34 mouse cellular contexts compared by ENCODE assay signal in genomic region chr8:105743301-105743700, GRCm38 (mm10). TPM values are rescaled to one million over a fixed set of nuclear protein-coding genes. Genes with fewer than 3 reads are reported as not detected.
DNase-seq lines count a peak whose midpoint lies in the region; ATAC-seq and TF ChIP-seq lines count a peak whose summit lies in the region.
"Had no signal": no experiment of that assay in that cellular context is flagged by ENCODE, and none has a peak within 500 bp of the region (broad histone marks: within the 10 kb centered on the region; RNA-seq: fewer than 3 reads in every experiment).

No protein-coding gene starts in this region.

- H3K4me1 ChIP-seq in kidney, adult 2 months (ENCODE audit: control insufficient read depth, insufficient read depth, low read length), result peaks cover 11% of the 10 kb centered on the region
- no peaks in the 10 kb centered on the region for H3K4me1 ChIP-seq in midbrain, postnatal 0 days (ENCODE audit: insufficient read depth, low read length)
- H3K4me1 ChIP-seq in forebrain, embryonic 10.5 days, result no peaks in the 10 kb centered on the region
- H3K4me1 ChIP-seq: midbrain, embryonic 12.5 days; stomach, embryonic 15.5 days had no signal

- TF ChIP-seq POLR2A in kidney, adult 2 months (IDR thresholded peaks at IDR 0.05; ENCODE audit: low read depth, low read length), result no peak

- H3K9me3 ChIP-seq in midbrain, postnatal 0 days (ENCODE audit: low read length), result no peaks in the 10 kb centered on the region
- H3K9me3 ChIP-seq in forebrain, embryonic 10.5 days, result no peaks in the 10 kb centered on the region
- H3K9me3 ChIP-seq: embryonic facial prominence, embryonic 13.5 days; heart, embryonic 15.5 days; limb, embryonic 12.5 days; lung, embryonic 15.5 days; midbrain, embryonic 12.5 days; neural tube, embryonic 13.5 days; stomach, embryonic 15.5 days had no signal

- no peak for TF ChIP-seq CTCF in kidney, adult 2 months (conservative IDR thresholded peaks at IDR 0.05; ENCODE audit: insufficient read depth, insufficient read length, low read depth, low read length)
- TF ChIP-seq CTCF in midbrain, postnatal 0 days (IDR thresholded peaks at IDR 0.05), result no peak

- 66% methylated on average over 4 of the region's 4 CpGs for WGBS in kidney, adult 2 months
- 95% methylated on average over 4 of the region's 4 CpGs for whole genome bisulfite sequencing in midbrain, postnatal 0 days
- 92% methylated on average over 4 of the region's 4 CpGs for WGBS in forebrain, embryonic 10.5 days

- H3K4me3 ChIP-seq in kidney, adult 2 months (ENCODE audit: insufficient read depth, low read depth, low read length), result no peak overlapping the region
- no peak overlapping the region for H3K4me3 ChIP-seq in midbrain, postnatal 0 days (ENCODE audit: low read depth, low read length)
- no peak overlapping the region for H3K4me3 ChIP-seq in forebrain, embryonic 10.5 days
- H3K4me3 ChIP-seq: embryonic facial prominence, embryonic 13.5 days; heart, embryonic 15.5 days; limb, embryonic 12.5 days; lung, embryonic 15.5 days; midbrain, embryonic 12.5 days; neural tube, embryonic 13.5 days; stomach, embryonic 15.5 days had no signal

- peak overlapping the region; percentile 64 for H3K27ac ChIP-seq in kidney, adult 2 months (ENCODE audit: insufficient read depth, low read depth, low read length)
- no peak overlapping the region for H3K27ac ChIP-seq in midbrain, postnatal 0 days (ENCODE audit: low read depth, low read length)
- no peak overlapping the region for H3K27ac ChIP-seq in forebrain, embryonic 10.5 days
- H3K27ac ChIP-seq: embryonic facial prominence, embryonic 13.5 days; heart, embryonic 15.5 days; limb, embryonic 12.5 days; lung, embryonic 15.5 days; midbrain, embryonic 12.5 days; neural tube, embryonic 13.5 days; stomach, embryonic 15.5 days had no signal

- no peak overlapping the region for H3K9ac ChIP-seq in midbrain, postnatal 0 days (replicated peaks; ENCODE audit: low read length, poor library complexity, severe bottlenecking)
- H3K9ac ChIP-seq: embryonic facial prominence, embryonic 13.5 days; heart, embryonic 15.5 days; limb, embryonic 12.5 days; lung, embryonic 15.5 days; midbrain, embryonic 12.5 days; neural tube, embryonic 13.5 days; stomach, embryonic 15.5 days had no signal

- no peak overlapping the region for H3K4me2 ChIP-seq in midbrain, postnatal 0 days (ENCODE audit: low read depth, low read length, poor library complexity, severe bottlenecking)
- H3K4me2 ChIP-seq: embryonic facial prominence, embryonic 13.5 days; heart, embryonic 15.5 days; limb, embryonic 12.5 days; liver, embryonic 11.5 days; lung, embryonic 15.5 days; midbrain, embryonic 12.5 days; neural tube, embryonic 13.5 days; stomach, embryonic 15.5 days had no signal

- no peaks in the 10 kb centered on the region for H3K36me3 ChIP-seq in kidney, adult 2 months (ENCODE audit: control insufficient read depth, insufficient read depth, low read length)
- no peaks in the 10 kb centered on the region for H3K36me3 ChIP-seq in midbrain, postnatal 0 days (ENCODE audit: insufficient read depth, low read length)
- H3K36me3 ChIP-seq in forebrain, embryonic 10.5 days (replicated peaks), result peaks cover 12% of the 10 kb centered on the region
- H3K36me3 ChIP-seq: heart, embryonic 15.5 days; lung, embryonic 15.5 days; midbrain, embryonic 12.5 days; stomach, embryonic 15.5 days had no signal

- 0 out of 2 replicates have a peak, but pooled peaks have one; percentile 34 for ATAC-seq in megakaryocyte-erythroid progenitor cell, adult 5-6 weeks (replicated peaks; ENCODE audit: low FRiP score, low TSS enrichment, poor library complexity, severe bottlenecking)
- ATAC-seq in midbrain, postnatal 0 days (ENCODE audit: low FRiP score), result no peak
- ATAC-seq: CD4-positive, CD25-positive, alpha-beta regulatory T cell, adult 4 months; forebrain, embryonic 16.5 days; hindbrain, embryonic 16.5 days had no signal

- peak; percentile 33 for DNase-seq in kidney, adult 2 months
- no peak for DNase-seq in kidney, postnatal 4 days
- DNase-seq in 3T3-L1 (ENCODE audit: low read depth, low spot score) (peak; percentile 50), NIH3T3 (ENCODE audit: low read depth) (peak; percentile 56)
- DNase-seq in midbrain, postnatal 0 days (ENCODE audit: low spot score), result no peak
- DNase-seq in layer of hippocampus, adult 11-12 months (ENCODE audit: low spot score), result no peak
- no peak for DNase-seq in forebrain, embryonic 10.5 days (ENCODE audit: extremely low spot score, low spot score)
- DNase-seq: adrenal gland, adult 2 months; cerebellum, adult 11 months; cerebellum, postnatal 10 days; gastrocnemius, postnatal 10 days; kidney, adult 8-10 months; layer of hippocampus, adult 9-11 months; right cerebral cortex, postnatal 14 days; thymus, postnatal 25 days had no signal

- H3K27me3 ChIP-seq in kidney, adult 2 months (replicated peaks; ENCODE audit: control insufficient read depth, insufficient read depth, low read length), result no peaks in the 10 kb centered on the region
- H3K27me3 ChIP-seq in midbrain, postnatal 0 days (ENCODE audit: insufficient read depth, low read length), result no peaks in the 10 kb centered on the region
- H3K27me3 ChIP-seq in forebrain, embryonic 10.5 days (ENCODE audit: poor library complexity, severe bottlenecking), result no peaks in the 10 kb centered on the region
- H3K27me3 ChIP-seq: embryonic facial prominence, embryonic 13.5 days; heart, embryonic 15.5 days; limb, embryonic 12.5 days; lung, embryonic 15.5 days; midbrain, embryonic 12.5 days; neural tube, embryonic 13.5 days; stomach, embryonic 15.5 days had no signal

RNA-seq across cellular contexts. Expression of gene Gfod2, which starts 15.2 kb away (rescaled TPM):
- 7.5 and 7.8 TPM in 2 replicates for polyA plus RNA-seq in kidney, adult 2 months (2012; rRNA removed)
- 2.3 and 2.7 TPM in 2 replicates for total RNA-seq in megakaryocyte-erythroid progenitor cell, adult 5-6 weeks (2014; fragmentation: Nextera tagmentation)
- total RNA-seq in megakaryocyte-erythroid progenitor cell, adult 5-6 weeks (2017), result 3.1 and 9.8 TPM in 2 replicates
- 47.6 and 64.7 TPM in 2 replicates for total RNA-seq in midbrain, postnatal 0 days (2014; rRNA removed)
- 60.9 and 67.9 TPM in 2 replicates for polyA plus RNA-seq in midbrain, postnatal 0 days (2015; fragmentation: Nextera tagmentation; extraction: Ambion mirVana)
- polyA plus RNA-seq in forebrain, embryonic 10.5 days (2016; fragmentation: Nextera tagmentation; extraction: Ambion mirVana), result 32.7 and 38.3 TPM in 2 replicates

RNA-seq across cellular contexts. Expression of gene Enkd1, which starts 35.3 kb away (rescaled TPM):
- polyA plus RNA-seq in kidney, adult 2 months (2012; rRNA removed), result 6.8 and 7.6 TPM in 2 replicates
- 15.8 and 25.4 TPM in 2 replicates for total RNA-seq in megakaryocyte-erythroid progenitor cell, adult 5-6 weeks (2014; fragmentation: Nextera tagmentation)
- 7.4 and 9.9 TPM in 2 replicates for total RNA-seq in megakaryocyte-erythroid progenitor cell, adult 5-6 weeks (2017)
- 9.8 and 11.2 TPM in 2 replicates for total RNA-seq in midbrain, postnatal 0 days (2014; rRNA removed)
- 15.4 and 15.6 TPM in 2 replicates for polyA plus RNA-seq in midbrain, postnatal 0 days (2015; fragmentation: Nextera tagmentation; extraction: Ambion mirVana)
- polyA plus RNA-seq in forebrain, embryonic 10.5 days (2016; fragmentation: Nextera tagmentation; extraction: Ambion mirVana), result 54.3 and 56.0 TPM in 2 replicates

RNA-seq across cellular contexts. Expression of gene 4933405L10Rik, which starts 35.8 kb away (rescaled TPM):
- polyA plus RNA-seq in kidney, adult 2 months (2012; rRNA removed), result 0.10 and 0.19 TPM in 2 replicates
- total RNA-seq in megakaryocyte-erythroid progenitor cell, adult 5-6 weeks (2014; fragmentation: Nextera tagmentation), result not detected in 2 replicates
- total RNA-seq in megakaryocyte-erythroid progenitor cell, adult 5-6 weeks (2017), result not detected in 2 replicates
- not detected in 2 replicates for total RNA-seq in midbrain, postnatal 0 days (2014; rRNA removed)
- 0.44 and 0.50 TPM in 2 replicates for polyA plus RNA-seq in midbrain, postnatal 0 days (2015; fragmentation: Nextera tagmentation; extraction: Ambion mirVana)
- polyA plus RNA-seq in forebrain, embryonic 10.5 days (2016; fragmentation: Nextera tagmentation; extraction: Ambion mirVana), result 0.12 and 0.21 TPM in 2 replicates
- total RNA-seq: adrenal gland, adult 2 months; common myeloid progenitor, adult 5-6 weeks; gastrocnemius, postnatal 10 days; heart, postnatal 25 days; megakaryocyte progenitor cell, adult 5-6 weeks had no signal
- polyA plus RNA-seq: adrenal gland, adult 2 months; CD4-positive, CD25-positive, alpha-beta regulatory T cell, adult 4 months; gonadal fat pad, adult 2 months; heart, embryonic 15.5 days; intestine, embryonic 14.5 days; large intestine, adult 2 months; liver, embryonic 16.5 days; neural tube, embryonic 13.5 days had no signal

RNA-seq across cellular contexts. Expression of gene Pard6a, which starts 42.4 kb away (rescaled TPM):
- polyA plus RNA-seq in kidney, adult 2 months (2012; rRNA removed), result 18.7 and 20.8 TPM in 2 replicates
- total RNA-seq in megakaryocyte-erythroid progenitor cell, adult 5-6 weeks (2014; fragmentation: Nextera tagmentation), result 9.1 and 16.5 TPM in 2 replicates
- total RNA-seq in megakaryocyte-erythroid progenitor cell, adult 5-6 weeks (2017), result 2.6 and 13.0 TPM in 2 replicates
- 99.3 and 110 TPM in 2 replicates for total RNA-seq in midbrain, postnatal 0 days (2014; rRNA removed)
- 71.4 and 73.4 TPM in 2 replicates for polyA plus RNA-seq in midbrain, postnatal 0 days (2015; fragmentation: Nextera tagmentation; extraction: Ambion mirVana)
- 22.7 and 22.8 TPM in 2 replicates for polyA plus RNA-seq in forebrain, embryonic 10.5 days (2016; fragmentation: Nextera tagmentation; extraction: Ambion mirVana)

RNA-seq across cellular contexts. Expression of gene Acd, which starts 42.4 kb away (rescaled TPM):
- 39.9 and 44.4 TPM in 2 replicates for polyA plus RNA-seq in kidney, adult 2 months (2012; rRNA removed)
- total RNA-seq in megakaryocyte-erythroid progenitor cell, adult 5-6 weeks (2014; fragmentation: Nextera tagmentation), result 60.3 and 83.6 TPM in 2 replicates
- 20.6 and 46.8 TPM in 2 replicates for total RNA-seq in megakaryocyte-erythroid progenitor cell, adult 5-6 weeks (2017)
- total RNA-seq in midbrain, postnatal 0 days (2014; rRNA removed), result 20.6 and 32.0 TPM in 2 replicates
- polyA plus RNA-seq in midbrain, postnatal 0 days (2015; fragmentation: Nextera tagmentation; extraction: Ambion mirVana), result 84.7 and 93.0 TPM in 2 replicates
- polyA plus RNA-seq in forebrain, embryonic 10.5 days (2016; fragmentation: Nextera tagmentation; extraction: Ambion mirVana), result 75.9 and 77.1 TPM in 2 replicates

Comparison
In these comparisons a context has a peak if more than half of its experiments do, and no peak if none do; other contexts are left out.
1. DNase-seq: peak in kidney, adult 2 months (single experiment), 3T3-L1 (single experiment) and NIH3T3 (single experiment); none in kidney, postnatal 4 days (0 of 2), midbrain, postnatal 0 days (single experiment), layer of hippocampus, adult 11-12 months (single experiment) and forebrain, embryonic 10.5 days (single experiment).